Mouse (Mus musculus) testis, postnatal 14 days (tissue): Measurements from ENCODE around the gene Disc1.
A peak's percentile ranks its signal among the peaks of the same experiment; 100 is the strongest.

Source experiments
- DNase-seq: peaks from one replicate; pipeline ENCODE4 v3.0.0; 2021; ENCODE audit warnings: low spot score

Gene Disc1

DNA sequence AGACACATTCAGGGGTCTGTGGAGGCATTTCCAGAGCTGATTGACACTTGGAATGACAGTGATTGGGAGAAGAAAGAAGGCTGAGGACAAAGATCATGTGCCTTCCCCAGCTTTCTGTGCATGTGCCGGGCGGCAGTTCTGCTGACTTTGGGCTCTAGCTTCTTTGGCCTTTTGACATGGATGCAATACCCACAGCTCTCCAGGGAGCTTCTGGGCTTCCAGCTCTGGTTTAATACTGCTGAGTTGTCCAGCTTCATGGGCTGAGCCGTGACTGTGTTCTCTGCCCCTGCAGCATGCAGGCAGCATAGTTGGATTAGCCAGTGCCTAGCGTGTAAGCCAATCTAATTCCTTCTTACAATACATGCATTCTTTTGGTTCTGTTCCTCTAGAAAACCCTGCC, 72.5 kb downstream of the Disc1 start:
- no peak for DNase-seq

DNA sequence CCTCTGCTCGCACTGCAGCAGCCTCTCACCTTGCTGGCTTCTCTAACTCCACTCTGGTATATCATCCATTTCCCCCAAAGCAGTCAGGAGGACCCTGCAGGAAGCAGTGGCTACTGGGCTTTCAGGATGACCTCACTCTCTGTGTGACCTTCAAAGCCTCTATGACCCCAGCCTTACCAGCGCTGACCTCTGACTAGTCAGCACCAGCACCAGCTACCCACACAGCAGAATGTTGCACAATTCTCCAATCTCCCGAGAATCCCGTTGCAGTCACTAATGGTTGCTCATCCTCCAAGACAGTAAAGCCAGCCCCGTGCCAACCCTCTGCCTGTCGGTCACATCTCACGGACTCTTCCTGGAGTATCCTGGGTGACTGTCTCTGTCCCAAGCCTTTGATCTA, 73.6 kb downstream of the Disc1 start:
- DNase-seq, result no peak

DNA sequence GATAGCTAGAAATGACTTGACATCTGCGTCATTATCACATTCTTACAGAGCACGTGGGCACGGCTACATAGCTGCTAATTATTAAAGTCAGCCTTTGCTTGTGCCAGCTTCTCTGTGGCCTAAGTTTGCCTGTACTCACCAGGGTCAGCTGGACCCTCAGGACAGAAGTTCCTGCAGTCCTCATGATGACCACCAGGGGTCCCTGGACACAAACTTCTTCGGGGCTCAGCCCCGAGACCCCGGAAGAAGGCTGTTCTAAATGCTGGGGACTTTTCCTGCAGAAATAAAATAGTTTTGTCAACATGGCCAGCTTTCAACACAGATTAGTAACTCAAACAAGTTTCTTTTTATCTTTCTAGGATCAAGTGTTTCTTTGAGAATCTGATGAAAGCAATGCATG, 74.3 kb downstream of the Disc1 start:
- no peak for DNase-seq

DNA sequence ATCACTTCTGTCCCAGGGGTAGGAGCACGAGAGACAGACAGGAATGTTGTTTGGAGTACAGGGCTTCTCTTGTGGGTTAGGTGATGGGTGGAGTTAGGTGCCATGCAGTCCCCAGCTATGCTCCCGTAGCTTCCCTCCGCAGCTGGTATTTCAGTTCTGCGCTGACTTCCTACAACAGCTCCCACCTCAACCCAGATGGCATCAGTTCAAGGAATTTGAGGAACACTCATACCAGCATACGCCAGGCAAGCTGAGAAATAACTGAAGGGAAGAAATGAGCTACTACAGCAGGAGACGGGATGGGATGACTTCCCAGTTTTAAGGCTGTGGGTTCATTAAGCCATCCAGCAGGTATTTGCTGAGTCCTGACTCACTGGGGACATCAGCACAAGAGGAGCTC, 76.8 kb downstream of the Disc1 start:
- DNase-seq, result no peak

DNA sequence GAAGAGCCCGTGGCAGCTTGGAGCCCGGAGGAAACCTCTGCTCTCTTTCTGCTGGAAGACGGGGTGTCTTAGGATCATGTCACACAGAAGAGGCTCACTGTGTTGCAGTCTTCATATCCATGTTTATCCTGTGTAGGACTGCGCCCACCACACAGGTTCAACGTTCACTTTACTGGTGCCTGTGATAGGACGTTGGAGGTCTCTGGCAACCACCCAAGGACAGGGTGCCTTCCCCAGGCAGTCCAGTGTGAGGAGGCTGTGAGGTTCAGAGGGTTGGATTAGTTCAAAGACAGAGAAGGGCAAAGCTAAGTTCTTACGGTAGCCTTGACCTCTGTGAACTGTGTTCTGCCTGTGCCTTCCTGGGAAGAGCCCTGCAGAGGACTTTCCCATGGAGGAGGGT, 77.3 kb downstream of the Disc1 start:
- no peak for DNase-seq

DNA sequence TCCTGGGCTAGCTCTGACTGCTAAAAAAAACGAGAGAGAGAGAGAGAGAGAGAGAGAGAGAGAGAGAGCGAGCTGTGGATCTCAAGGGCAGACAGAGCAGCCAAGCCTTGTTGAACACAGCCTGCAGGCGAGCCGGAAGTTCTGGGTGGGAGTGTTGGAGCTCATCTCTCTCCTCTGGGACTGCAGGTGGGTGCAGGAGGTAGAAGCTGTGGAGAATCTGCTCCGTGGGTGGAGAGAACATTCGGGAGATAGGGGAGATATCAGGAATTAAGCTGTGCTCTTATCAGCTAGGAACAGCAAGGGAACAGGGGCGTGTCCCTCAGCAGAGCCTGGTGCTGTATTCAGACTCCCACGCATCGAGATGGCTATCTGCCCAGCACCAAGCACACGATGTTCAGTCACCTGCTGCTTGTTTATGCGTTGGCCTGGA, 79.7 kb downstream of the Disc1 start:
- peak; percentile 84 for DNase-seq

DNA sequence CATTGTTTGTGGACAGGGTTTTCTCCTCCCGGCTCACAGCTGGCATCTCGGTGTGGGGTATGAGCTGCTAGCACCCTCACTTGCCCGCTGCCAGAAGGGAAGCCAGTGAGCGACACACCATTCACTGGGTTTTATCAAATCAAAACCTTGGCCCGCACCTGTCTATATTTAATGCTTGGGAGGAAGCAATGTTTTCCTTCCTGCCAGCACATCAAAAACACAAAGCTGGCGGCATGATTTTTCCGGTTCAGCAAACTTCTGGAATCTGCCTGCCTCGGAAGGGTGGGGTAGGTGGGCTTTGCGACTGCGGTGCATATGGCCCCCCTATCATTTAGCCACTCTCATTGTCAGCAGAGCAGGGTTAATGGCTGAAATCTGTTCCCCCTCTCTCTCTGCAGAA, 80.9 kb downstream of the Disc1 start:
- no peak for DNase-seq

DNA sequence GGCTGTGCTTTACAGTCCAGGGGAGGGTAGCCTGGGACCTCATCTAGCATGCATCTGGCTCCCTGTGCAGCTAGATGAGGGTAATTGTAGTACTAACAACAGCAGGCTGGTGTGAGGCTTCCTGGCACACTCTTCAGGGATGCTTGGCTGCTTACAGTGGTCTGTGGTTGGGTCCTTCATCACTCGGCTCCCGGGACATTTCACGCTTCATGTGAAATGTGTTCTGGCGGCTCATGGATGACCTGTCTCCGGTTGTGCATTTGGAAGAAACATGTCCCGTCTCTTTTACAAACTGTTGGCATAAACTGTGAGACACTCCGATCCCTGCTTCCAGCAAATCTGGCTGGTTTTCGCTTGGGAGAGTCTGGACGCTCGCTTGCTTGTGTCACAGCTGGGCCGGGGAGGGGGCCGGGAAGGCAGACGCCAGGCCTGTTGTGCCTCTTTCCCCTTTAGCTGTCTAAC, 85.7 kb downstream of the Disc1 start:
- no peak for DNase-seq

DNA sequence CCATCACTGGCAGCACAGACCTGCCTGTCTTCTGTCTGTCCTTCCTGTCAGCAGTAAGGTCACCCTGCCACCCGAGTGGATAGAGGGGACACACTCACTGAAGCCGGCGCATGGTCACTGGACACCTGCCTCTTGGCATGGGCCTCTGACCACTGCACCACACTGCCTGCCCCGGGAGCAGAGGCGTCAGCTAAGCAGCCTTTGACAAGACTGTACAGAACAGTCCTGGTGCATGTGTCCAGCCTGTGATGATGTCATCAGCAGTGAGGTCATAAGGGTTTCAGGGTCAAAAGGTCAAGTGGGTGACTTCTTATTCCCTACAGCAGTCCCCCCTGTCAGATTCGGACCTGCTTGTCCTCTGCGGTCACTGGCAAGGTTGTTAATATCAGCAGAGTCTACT, 87.0 kb downstream of the Disc1 start:
- DNase-seq, result no peak

DNA sequence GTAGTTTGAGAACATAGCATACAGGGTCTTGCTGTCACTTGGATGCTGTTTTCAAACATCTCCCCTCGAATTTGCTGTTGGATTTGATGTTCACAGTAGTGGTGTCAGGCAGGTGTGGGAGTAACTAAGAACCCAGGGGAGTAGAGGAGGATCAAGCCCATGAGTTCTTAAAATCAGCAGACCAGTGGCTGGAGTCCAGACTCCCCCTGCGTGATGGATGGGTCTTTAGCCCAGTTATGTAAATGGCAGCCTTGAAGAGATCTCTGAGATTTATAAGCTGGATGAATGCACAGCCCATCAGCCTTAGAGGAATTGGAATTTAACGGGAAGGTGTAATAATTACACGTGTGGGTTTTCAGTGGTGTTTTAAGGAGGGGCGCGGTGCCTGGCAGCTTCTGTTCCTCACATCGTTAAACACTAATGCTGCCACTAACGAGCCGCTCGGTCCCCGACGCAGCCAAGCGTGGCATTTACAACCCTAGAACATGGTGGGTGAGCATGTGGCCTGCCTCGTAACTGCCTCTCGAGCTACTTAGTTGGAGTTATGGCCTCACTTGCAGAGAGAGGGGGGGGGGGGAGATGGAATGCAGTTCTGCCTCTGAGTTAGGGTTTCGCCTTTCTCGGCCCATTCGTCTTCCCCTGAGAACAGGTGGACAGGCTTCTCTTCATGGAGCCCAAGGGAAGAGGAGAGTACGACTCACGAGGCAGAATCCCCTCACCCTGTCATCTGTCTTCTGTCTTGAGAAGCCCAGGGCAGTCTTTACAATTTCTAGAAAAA, 103.1 kb downstream of the Disc1 start:
- DNase-seq, result no peak

DNA sequence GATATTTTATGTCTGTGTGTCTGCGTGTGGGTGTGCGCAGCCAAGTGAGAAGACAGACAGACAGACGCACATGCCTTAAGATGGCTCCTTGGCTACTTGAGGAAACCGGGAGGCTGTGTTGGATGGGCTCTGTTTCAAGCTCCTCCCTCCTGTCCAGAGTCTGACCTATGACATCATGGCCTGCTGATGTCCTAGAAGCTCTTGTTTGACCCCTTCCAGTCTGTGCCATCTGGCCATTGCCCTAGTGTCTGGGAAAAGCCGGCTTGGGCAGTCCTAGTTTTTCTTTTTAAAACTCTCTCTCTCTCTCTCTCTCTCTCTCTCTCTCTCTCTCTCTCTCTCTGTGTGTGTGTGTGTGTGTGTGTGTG, 103.6 kb downstream of the Disc1 start:
- no peak for DNase-seq

DNA sequence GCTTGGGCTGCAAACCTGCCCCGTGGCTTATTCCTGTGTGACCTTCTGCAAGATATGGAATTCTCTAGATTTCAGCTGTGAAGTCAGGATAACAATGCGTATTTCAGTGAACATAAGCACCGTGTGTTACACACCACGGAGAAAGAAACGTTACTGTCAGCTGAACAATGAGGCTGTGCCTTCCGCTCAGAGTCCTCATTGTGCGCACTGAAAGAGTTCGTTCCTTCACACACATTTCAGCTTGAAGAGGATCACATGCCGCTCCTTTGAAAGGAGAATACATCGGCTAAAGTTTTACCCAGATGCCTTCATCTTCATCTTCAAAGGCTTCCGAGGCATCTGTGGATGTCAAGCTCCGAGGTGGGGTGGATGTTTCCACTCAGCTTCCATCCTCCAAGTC, 105.4 kb downstream of the Disc1 start:
- no peak for DNase-seq

DNA sequence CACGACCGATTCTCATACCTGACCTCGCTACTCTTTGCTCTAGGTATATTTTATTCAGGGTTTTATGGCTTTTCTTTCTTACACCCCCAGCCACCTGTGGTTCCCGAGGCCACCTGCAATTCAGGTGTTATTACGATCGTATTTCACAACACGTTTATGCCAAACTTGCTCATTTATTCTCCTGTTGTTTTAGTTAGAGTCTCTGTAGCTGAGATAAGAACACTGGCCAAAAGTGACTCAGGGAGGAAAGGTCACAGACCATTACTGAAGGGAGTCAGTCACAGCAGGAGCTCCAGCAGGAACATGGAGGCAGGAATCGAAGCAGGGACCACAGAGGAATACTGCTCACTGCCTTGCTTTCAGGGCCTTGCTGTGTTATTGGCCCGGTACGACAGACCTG, 109.5 kb downstream of the Disc1 start:
- DNase-seq, result no peak

DNA sequence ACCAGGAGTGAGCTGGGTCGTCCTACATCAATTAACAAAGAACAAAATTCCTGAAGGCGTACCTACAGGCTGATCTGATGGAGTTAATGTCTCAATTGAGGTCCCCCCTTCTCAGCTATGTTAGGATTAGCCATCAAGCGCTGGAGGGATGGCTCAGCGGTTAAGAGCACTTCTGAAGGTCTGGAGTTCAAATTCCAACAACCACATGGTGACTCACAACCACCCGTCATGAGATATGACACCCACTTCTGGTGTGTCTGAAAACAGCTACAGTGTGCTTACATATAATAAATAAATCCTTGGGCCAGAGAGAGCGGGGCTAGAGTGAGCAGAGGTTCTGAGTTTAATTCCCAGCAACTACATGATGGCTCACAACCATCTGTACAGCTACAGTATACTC, 109.9 kb downstream of the Disc1 start:
- no peak for DNase-seq

DNA sequence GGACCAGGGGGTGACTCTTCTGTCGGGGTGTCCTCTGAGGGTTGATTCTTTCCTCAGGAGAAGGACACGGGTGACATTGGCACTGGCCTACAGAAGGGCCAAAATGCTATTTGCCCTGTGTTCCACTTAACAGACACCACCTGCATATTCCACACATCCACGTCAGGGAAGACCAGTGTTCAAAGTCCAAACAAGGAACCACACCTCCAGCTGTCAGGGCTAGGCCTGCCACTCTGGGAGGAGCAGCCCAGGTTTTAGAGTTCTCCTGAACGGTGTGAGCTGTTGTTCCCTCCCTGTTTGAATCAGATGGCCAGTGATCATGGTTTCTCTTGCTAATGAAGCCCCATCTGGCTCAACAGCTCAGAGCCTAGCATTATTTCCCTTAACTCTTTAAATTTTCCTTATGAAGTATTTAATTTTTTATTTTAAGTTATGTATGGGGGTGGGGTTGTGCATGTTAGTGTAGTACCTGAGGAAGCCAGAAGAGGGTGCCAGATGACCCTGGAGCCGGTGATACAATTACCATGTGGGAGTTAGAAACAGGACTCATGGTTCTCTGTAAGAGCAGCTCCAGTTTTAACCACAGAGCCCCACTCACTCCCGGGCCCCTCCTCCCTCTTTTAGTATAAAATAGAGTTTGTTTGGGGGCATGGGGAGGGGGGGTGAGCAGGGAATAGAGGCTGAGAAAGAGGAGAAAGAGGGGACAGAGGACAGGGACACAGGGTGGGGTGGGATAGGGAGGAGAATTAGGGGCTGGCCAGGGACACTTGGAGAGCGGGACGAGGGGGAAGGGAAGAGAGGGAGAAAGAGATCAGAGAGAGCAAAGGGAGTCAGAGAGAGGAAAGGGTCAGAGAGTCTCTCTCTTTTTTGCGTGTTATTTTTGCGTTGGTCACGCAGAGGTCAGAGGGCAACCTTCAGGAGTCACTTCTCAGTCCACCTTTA, 111.8 kb downstream of the Disc1 start:
- DNase-seq, result no peak

DNA sequence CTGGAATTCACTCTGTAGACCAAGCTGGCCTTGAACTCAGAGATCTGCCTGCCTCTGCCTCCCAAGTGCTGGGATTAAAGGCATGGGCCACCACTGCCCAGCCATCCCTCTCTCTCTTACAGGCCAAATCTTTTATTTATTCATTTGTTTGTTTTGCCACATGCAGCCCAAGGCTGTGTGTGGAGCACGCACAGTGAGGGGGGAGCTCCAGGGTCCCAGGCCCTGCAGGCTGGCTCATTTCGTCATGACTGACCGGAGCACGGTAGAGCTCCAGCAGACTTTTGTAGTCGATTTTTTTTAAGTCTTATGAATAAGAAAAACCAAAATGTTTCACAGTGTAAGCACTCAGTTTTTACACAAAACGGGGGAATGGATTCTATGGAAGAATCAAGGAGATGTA, 112.5 kb downstream of the Disc1 start:
- DNase-seq, result no peak

DNA sequence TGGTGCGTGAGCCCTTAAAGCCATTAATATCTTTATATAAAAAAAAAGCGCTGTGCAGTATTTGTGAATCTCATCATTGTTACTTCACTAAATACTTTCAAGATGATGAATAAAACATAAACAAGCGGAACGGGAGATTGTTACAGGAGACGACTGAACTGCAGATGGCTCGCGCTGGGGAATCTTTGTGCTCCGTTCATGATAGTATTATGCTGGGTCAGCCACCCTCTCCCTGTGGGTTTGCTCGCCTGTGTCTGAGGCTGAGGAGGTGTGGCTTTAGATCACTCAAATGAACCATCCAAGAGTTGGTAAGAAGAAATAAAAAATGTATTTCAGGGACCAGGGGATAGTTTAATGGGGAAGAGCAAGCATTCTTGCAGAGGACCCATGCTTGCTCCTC, 113.0 kb downstream of the Disc1 start:
- no peak for DNase-seq

DNA sequence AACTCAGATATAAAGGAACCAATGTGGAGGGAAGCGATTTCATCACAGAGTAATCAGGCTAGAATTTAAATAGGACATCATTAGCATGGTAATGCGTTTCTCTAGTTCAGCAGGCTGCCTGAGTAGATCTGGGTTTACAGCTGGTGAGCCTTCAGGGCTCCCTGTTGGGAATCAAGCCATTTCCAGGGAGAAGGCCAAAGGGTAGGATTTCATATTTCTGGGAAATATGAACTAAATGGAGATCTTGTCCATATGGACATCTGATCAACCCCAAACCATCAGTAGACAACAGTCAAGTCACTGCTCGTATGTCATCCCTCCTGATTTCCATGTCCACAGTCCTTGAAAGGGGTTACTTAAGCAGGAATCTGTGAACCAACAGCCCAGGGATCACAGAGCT, 115.6 kb downstream of the Disc1 start:
- DNase-seq, result no peak

DNA sequence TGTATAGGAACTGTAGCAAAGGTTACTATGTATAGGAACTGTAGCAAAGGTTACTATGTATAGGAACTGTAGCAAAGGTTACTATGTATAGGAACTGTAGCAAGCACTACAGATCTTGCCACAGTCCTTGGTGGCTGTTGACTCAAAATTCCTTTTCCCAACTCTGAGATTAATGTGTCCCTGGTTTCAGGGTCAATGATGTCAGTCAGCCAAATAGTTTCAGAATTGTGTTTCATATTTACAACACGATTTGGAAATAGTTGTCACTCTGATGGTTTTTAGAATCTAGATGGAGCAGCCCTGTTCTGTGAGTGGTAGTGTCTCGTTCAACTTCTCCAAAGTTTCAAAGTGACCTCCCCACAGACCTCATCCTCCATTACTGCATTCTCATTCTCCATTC, 117.5 kb downstream of the Disc1 start:
- no peak for DNase-seq

DNA sequence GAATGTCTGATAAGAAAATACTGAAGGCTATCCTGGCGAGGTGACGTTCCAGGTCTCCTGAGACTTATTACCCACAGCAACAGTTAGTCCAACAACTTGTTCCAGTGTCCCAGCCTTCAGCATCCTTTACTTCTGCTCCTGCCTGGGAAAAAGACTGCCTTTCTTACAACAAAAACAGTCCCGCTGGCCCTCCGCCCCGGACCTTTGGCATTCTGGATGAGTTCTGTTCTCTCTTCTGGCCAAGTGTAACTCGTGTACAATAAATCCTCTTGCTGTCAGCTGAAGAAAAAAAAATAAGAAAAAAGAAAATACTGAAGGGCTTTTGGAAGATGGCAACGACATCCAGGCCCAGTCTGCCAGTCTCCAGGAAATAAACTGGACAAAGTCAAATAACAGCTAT, 120.2 kb downstream of the Disc1 start:
- DNase-seq, result peak; percentile 20

DNA sequence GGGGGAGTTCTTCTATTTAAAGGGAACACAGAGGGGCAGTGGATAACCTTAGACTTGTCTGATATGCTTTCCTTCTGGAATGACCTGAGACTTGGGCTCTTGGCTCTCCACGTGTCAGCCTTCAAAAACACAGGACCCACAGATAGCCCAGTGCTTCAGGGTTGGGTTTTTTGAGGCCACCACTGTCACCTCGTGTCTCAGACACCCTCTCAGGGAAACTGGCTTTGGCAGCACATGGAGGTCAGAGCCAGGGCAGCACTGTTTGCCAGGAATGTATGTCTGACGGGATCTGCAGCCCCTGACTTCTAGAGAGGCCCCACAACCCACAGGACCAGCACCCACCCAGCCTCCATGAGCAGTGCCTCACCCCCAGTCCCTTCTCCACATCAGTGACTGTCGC, 120.9 kb downstream of the Disc1 start:
- DNase-seq, result no peak

DNA sequence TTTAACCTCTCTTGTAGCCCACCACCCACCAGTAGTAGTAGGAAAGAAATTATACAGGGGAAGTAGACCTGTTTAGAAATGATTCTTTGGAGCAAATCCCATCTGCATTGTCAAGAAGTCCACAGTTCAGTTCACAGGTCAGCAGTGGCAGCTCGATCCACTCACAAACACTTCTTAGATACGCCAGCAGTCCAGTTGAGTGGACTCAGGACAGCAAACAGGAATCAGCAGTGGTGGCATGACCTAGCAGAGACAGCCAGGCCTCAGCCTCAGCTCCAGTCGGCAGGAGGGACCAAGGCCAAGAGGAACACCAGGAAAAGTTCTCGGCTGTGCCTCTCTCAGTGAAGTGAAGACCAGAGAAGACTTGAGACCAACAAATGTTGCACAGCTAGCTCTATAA, 121.7 kb downstream of the Disc1 start:
- DNase-seq, result no peak

DNA sequence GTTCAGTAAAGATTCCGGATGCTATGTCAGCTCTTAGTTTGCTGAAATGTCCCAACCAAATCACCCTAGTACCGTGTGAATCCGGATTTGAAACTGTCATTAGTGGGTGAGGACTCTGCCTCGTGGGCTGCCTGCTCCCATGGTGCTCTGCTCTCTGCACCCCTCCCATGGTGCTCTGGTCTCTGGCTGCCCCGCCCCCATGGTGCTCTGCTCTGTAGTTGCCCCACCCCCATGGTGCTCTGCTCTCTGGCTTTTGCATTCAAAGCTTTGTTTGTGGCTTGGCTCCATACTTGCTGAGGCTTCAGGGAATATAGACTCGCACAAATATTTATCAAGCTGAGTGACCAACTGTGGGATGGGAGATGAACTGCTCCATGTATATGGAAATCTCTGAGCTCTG, 123.1 kb downstream of the Disc1 start:
- DNase-seq, result no peak
